Mouse (Mus musculus): Measurements from ENCODE around the gene 1810024B03Rik.

DNA sequence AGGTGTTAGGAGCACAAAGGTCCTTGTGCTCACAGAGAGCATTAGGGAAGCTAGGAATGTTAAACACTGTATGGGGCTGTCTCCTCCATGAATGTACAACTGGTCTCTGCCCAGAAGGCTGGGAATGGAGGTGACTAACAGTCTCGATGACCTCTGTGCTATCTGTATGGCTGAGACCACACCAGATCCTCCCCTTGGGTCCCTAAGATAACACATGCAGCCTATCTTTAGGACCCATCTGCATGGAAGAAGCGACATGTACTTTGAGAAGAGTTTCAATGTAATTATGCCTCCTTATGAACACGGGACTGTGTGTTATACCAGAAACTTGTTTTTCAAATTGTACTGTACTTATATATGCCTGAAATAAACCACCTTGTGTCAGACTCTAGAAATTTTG, 62.4 kb downstream of the 1810024B03Rik start:
- no peak for TF ChIP-seq MAFK (IDR thresholded peaks at IDR 0.05; ENCODE audit: insufficient read depth, low read depth, low read length)
- TF ChIP-seq HCFC1 (IDR thresholded peaks at IDR 0.05; ENCODE audit: borderline replicate concordance, insufficient read depth, low read length), result no peak

All from ES-E14 (cell line).